Mouse (Mus musculus): ENCODE results near the gene Casz1. TPM values are rescaled to one million over a fixed set of nuclear protein-coding genes. Genes with fewer than 3 reads are reported as not detected.
A peak's percentile ranks its signal among the peaks of the same experiment; 100 is the strongest.

Casz1 gene
- polyA plus RNA-seq, 1 experiment from 2014 or later = 7.6 TPM

- Histone ChIP-seq H3K4me3 (ENCODE audit: low read length) (no peak overlapping the region), H3K36me3 (ENCODE audit: control insufficient read depth, insufficient read depth, low read length) (no peaks in the 10 kb centered on the region), H3K27ac (ENCODE audit: low read depth, low read length) (peak overlapping the region; percentile 91), H3K9me3 (ENCODE audit: control insufficient read depth, low read length) (no peaks in the 10 kb centered on the region), H3K4me1 (ENCODE audit: control insufficient read depth, insufficient read depth, low read length) (peaks cover 42% of the 10 kb centered on the region), H3K4me2 (replicated peaks; ENCODE audit: low read depth, low read length) (no peak overlapping the region), H3K27me3 (ENCODE audit: control insufficient read depth, insufficient read depth, low read length) (no peaks in the 10 kb centered on the region), H3K9ac (ENCODE audit: low read depth, low read length) (no peak overlapping the region)
- peak; percentile 29; the same call in 1 of the 2 replicates for ATAC-seq (ENCODE audit: low FRiP score, low TSS enrichment)
- 62% methylated on average over 15 of the region's 15 CpGs for WGBS
Measured at GRCm38 (mm10) chr4:148908760-148909510, 104.7 kb downstream of the Casz1 start.

DNA sequence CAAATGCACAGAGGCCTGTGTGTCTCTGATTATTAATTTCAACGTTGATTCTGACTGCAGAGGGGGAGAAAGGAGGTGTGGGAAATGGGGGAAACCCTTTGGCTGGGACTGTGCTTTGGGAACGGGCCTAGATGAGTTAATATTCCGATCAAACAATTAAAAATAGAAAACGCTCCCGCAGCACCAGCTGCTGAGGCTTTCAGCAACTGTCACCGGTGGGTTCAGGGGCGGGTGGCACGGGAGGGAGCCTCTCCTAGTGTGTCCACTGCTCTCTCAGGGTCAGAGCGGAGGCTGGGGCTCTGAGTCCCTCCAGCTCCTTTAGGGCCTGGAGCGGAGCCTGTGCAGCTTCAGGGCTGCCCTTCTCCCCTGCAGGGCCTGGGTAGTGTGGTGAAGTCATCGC, 105.3 kb downstream of the Casz1 start:
- Histone ChIP-seq H3K27ac (ENCODE audit: low read depth, low read length) (peak overlapping the region; percentile 91), H3K36me3 (ENCODE audit: control insufficient read depth, insufficient read depth, low read length) (no peaks in the 10 kb centered on the region), H3K4me1 (ENCODE audit: control insufficient read depth, insufficient read depth, low read length) (peaks cover 47% of the 10 kb centered on the region), H3K4me3 (ENCODE audit: low read length) (no peak overlapping the region), H3K9ac (ENCODE audit: low read depth, low read length) (0 out of 2 replicates have a peak overlapping the region, but pooled peaks have one; percentile 7), H3K27me3 (ENCODE audit: control insufficient read depth, insufficient read depth, low read length) (no peaks in the 10 kb centered on the region), H3K9me3 (ENCODE audit: control insufficient read depth, low read length) (no peaks in the 10 kb centered on the region), H3K4me2 (replicated peaks; ENCODE audit: low read depth, low read length) (no peak overlapping the region)
- ATAC-seq (ENCODE audit: low FRiP score, low TSS enrichment) = no peak
- WGBS = 76% methylated on average over 11 of the region's 11 CpGs

DNA sequence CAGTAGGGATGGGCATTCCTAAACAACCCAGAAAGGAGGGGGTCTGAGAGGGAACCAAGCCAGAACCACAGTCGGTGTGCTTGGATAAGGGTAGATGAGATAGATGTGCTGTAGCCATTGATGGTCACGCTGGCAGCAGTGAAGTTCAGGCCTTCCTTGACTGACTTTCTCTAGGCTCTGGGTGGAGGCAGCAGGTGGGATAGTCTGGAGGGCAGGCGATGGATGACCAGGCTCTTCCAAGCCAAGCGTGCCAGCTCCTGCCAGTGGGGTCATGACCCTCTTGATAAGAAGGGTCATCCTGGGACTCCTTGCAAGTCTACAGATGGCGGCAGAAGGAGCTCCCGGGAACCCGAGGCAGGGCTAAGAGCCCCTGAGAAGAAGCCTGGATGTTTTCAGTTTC, 107.9 kb downstream of the Casz1 start:
- H3K4me3 ChIP-seq (ENCODE audit: low read length) = no peak overlapping the region
- no peak for ATAC-seq (ENCODE audit: low FRiP score, low TSS enrichment)
- H3K27me3 ChIP-seq (ENCODE audit: control insufficient read depth, insufficient read depth, low read length) = no peaks in the 10 kb centered on the region
- H3K9me3 ChIP-seq (ENCODE audit: control insufficient read depth, low read length) = no peaks in the 10 kb centered on the region
- H3K27ac ChIP-seq (ENCODE audit: low read depth, low read length) = no peak overlapping the region
- H3K4me1 ChIP-seq (ENCODE audit: control insufficient read depth, insufficient read depth, low read length) = peaks cover 50% of the 10 kb centered on the region
- 46% methylated on average over 7 of the region's 7 CpGs for WGBS
- H3K36me3 ChIP-seq (ENCODE audit: control insufficient read depth, insufficient read depth, low read length) = no peaks in the 10 kb centered on the region
- H3K4me2 ChIP-seq (replicated peaks; ENCODE audit: low read depth, low read length) = no peak overlapping the region
- H3K9ac ChIP-seq (ENCODE audit: low read depth, low read length) = no peak overlapping the region

- no peak overlapping the region for H3K4me3 ChIP-seq (ENCODE audit: low read length)
- WGBS = 62% methylated on average over 8 of the region's 8 CpGs
- H3K27ac ChIP-seq (ENCODE audit: low read depth, low read length) = no peak overlapping the region
- H3K9me3 ChIP-seq (ENCODE audit: control insufficient read depth, low read length) = no peaks in the 10 kb centered on the region
- H3K9ac ChIP-seq (ENCODE audit: low read depth, low read length) = no peak overlapping the region
- no peaks in the 10 kb centered on the region for H3K27me3 ChIP-seq (ENCODE audit: control insufficient read depth, insufficient read depth, low read length)
- peaks cover 50% of the 10 kb centered on the region for H3K4me1 ChIP-seq (ENCODE audit: control insufficient read depth, insufficient read depth, low read length)
- no peak for ATAC-seq (ENCODE audit: low FRiP score, low TSS enrichment)
- no peaks in the 10 kb centered on the region for H3K36me3 ChIP-seq (ENCODE audit: control insufficient read depth, insufficient read depth, low read length)
- H3K4me2 ChIP-seq (replicated peaks; ENCODE audit: low read depth, low read length) = no peak overlapping the region
Measured at GRCm38 (mm10) chr4:148912826-148913590, 108.8 kb downstream of the Casz1 start.

DNA sequence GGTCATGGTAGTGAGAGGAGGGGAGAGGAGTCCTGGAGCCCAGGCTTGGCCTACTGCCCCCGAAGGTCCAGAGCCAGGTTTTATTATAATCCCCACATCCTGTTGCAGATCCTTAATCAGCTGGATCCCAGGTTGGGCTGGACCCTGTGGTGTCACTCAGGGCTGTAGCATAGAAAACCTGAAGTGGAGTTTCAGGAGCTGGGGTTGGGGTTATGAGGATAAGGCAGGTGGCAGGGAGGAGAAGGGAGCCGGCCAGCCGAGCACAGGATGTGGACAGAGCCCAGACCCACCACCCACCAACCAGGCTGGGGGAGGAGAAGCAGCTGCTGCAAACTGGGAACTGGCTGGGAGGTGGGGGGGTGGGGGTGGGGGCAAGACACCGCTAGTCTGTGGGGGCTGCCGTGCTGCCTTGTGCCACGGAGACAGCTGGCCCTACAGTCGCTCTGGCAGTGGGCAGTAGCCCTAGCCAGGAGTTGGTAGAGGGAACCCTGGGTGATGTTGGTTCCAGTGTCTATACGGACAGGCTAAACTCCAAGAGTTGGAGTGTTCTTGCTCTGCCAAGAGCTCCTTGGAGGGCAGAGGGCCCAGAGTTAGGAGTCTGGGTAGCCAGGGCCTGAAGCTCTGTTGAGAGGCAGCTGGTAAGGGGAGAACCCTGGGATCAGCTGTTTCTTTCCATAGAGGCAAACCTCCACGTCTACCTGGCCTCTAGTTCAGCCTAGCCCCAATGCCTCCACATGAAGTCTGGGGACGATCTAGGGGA, 110.8 kb downstream of the Casz1 start:
- Histone ChIP-seq H3K36me3 (ENCODE audit: control insufficient read depth, insufficient read depth, low read length) (no peaks in the 10 kb centered on the region), H3K9me3 (ENCODE audit: control insufficient read depth, low read length) (no peaks in the 10 kb centered on the region), H3K27ac (ENCODE audit: low read depth, low read length) (peak overlapping the region; percentile 24; the same call in 1 of the 2 replicates), H3K4me2 (replicated peaks; ENCODE audit: low read depth, low read length) (no peak overlapping the region; the same call in 1 of the 2 replicates), H3K9ac (ENCODE audit: low read depth, low read length) (peak overlapping the region; percentile 34), H3K4me3 (ENCODE audit: low read length) (no peak overlapping the region), H3K27me3 (ENCODE audit: control insufficient read depth, insufficient read depth, low read length) (no peaks in the 10 kb centered on the region), H3K4me1 (ENCODE audit: control insufficient read depth, insufficient read depth, low read length) (peaks cover 53% of the 10 kb centered on the region)
- 45% methylated on average over 10 of the region's 10 CpGs for WGBS
- peak; percentile 75 for ATAC-seq (ENCODE audit: low FRiP score, low TSS enrichment)

- no peaks in the 10 kb centered on the region for H3K9me3 ChIP-seq (ENCODE audit: control insufficient read depth, low read length)
- H3K4me3 ChIP-seq (ENCODE audit: low read length) = no peak overlapping the region
- H3K4me2 ChIP-seq (replicated peaks; ENCODE audit: low read depth, low read length) = no peak overlapping the region
- no peaks in the 10 kb centered on the region; the same call in 1 of the 2 replicates for H3K27me3 ChIP-seq (ENCODE audit: control insufficient read depth, insufficient read depth, low read length)
- 86% methylated on average over 15 of the region's 15 CpGs for WGBS
- ATAC-seq (ENCODE audit: low FRiP score, low TSS enrichment) = no peak
- H3K9ac ChIP-seq (ENCODE audit: low read depth, low read length) = no peak overlapping the region
- H3K36me3 ChIP-seq (ENCODE audit: control insufficient read depth, insufficient read depth, low read length) = no peaks in the 10 kb centered on the region
- no peak overlapping the region for H3K27ac ChIP-seq (ENCODE audit: low read depth, low read length)
- H3K4me1 ChIP-seq (ENCODE audit: control insufficient read depth, insufficient read depth, low read length) = peaks cover 57% of the 10 kb centered on the region
Measured at GRCm38 (mm10) chr4:148915849-148916248, 111.6 kb downstream of the Casz1 start.

DNA sequence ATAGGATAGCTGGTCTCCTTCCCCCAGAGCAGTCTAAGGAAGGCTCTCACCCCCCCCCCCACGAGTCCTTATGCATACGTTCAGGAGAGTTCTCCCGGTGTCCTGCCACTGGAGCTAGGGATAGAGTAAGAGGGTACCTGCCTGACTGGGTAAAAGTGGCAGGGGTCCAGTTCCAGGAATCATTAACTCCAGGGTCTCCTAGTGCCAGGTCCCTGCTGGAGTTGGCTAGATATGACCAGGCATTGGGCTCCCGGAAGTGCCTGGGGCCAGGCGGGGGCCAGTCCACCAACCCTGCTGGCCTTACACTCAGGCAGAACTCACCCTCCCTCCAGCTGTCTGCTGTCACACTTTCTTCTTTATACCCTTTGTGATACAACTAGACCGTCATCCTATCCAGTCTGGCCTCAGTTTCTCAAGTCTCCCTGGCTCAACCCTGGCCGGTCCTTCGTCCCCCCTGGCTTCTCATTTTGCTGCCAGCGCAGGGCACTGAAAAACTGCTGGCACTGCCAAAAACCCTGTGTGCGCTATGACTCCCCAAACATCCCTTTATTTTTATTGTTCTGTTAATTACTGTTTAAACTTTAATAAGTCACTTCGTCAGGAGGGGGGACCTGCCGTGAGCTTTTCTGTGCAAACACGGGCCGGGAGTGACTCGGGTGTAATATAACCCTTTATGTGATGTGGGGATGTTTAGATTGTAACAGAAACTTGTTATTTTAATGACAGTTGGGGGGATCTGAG, 114.6 kb downstream of the Casz1 start:
- ATAC-seq (ENCODE audit: low FRiP score, low TSS enrichment) = peak; percentile 39
- Histone ChIP-seq H3K9me3 (ENCODE audit: control insufficient read depth, low read length) (no peaks in the 10 kb centered on the region), H3K27me3 (ENCODE audit: control insufficient read depth, insufficient read depth, low read length) (no peaks in the 10 kb centered on the region; the same call in none of the 2 replicates), H3K4me1 (ENCODE audit: control insufficient read depth, insufficient read depth, low read length) (peaks cover 68% of the 10 kb centered on the region), H3K36me3 (ENCODE audit: control insufficient read depth, insufficient read depth, low read length) (no peaks in the 10 kb centered on the region), H3K4me2 (replicated peaks; ENCODE audit: low read depth, low read length) (no peak overlapping the region; the same call in 1 of the 2 replicates), H3K27ac (ENCODE audit: low read depth, low read length) (peak overlapping the region; percentile 78), H3K9ac (ENCODE audit: low read depth, low read length) (no peak overlapping the region), H3K4me3 (ENCODE audit: low read length) (no peak overlapping the region)
- 21% methylated on average over 15 of the region's 15 CpGs for whole genome bisulfite sequencing

DNA sequence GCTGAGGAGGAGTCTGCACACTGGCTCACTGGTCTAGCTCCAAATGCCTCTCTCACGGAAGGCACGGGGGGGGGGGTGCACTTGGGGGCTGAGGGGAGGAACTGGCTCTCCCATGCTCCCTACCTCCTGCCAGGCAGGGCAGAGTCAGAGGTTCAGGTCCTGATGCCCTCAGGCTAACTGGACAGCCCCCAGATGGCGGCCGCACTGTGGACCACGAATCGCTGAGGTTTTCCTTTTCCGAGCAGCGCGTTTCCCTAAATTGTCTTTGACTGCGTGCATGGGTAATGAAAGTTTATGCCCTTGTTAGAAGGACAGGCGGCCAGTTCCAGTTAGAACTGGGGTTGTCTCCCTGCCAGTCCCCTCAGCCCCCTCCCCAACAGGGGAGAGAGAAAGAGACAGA, 116.4 kb downstream of the Casz1 start:
- no peak overlapping the region for H3K4me3 ChIP-seq (ENCODE audit: low read length)
- H3K9me3 ChIP-seq (ENCODE audit: control insufficient read depth, low read length) = no peaks in the 10 kb centered on the region
- ATAC-seq (ENCODE audit: low FRiP score, low TSS enrichment) = no peak
- 9% methylated on average over 11 of the region's 11 CpGs for WGBS
- H3K36me3 ChIP-seq (ENCODE audit: control insufficient read depth, insufficient read depth, low read length) = no peaks in the 10 kb centered on the region
- H3K9ac ChIP-seq (ENCODE audit: low read depth, low read length) = no peak overlapping the region
- H3K4me2 ChIP-seq (replicated peaks; ENCODE audit: low read depth, low read length) = no peak overlapping the region; the same call in 1 of the 2 replicates
- peak overlapping the region; percentile 25 for H3K27ac ChIP-seq (ENCODE audit: low read depth, low read length)
- H3K4me1 ChIP-seq (ENCODE audit: control insufficient read depth, insufficient read depth, low read length) = peaks cover 76% of the 10 kb centered on the region
- no peaks in the 10 kb centered on the region; the same call in none of the 2 replicates for H3K27me3 ChIP-seq (ENCODE audit: control insufficient read depth, insufficient read depth, low read length)

Data from kidney, embryonic 14.5 days (tissue).